Mouse (Mus musculus) heart, postnatal 0 days (tissue): ENCODE data around the gene Xylt1. TPM values are rescaled to one million over a fixed set of nuclear protein-coding genes. Genes with fewer than 3 reads are reported as not detected.

Source experiments
- ATAC-seq: fragments of 200-750 bp; cut with Nextera tagmentation; 2 replicates; pipeline ENCODE4 v1.8.0; 2017; ENCODE audit warnings: low read depth, moderate number of reproducible peaks, moderate library complexity; ENCODE audit not compliant: insufficient read depth
- DNase-seq: peaks from one replicate; pipeline ENCODE4 v3.0.0-alpha.2; 2016; ENCODE audit warnings: low spot score
- H3K27ac ChIP-seq: fragments of 300-500 bp; sonication (generic); 2 replicates; pipeline ENCODE4 v1.5.1; 2014; ENCODE audit warnings: low read depth, mild to moderate bottlenecking
- H3K27me3 ChIP-seq: fragments of 300-500 bp; sonication (generic); 2 replicates; pipeline ENCODE4 v1.6.1; 2014; ENCODE audit warnings: low read length, mixed read lengths; ENCODE audit not compliant: control insufficient read depth, insufficient read depth
- H3K36me3 ChIP-seq: fragments of 300-500 bp; sonication (generic); replicated peaks from 2 replicates; pipeline ENCODE4 v1.6.1; 2014; ENCODE audit warnings: low read length, mixed read lengths; ENCODE audit not compliant: control insufficient read depth, insufficient read depth
- H3K4me1 ChIP-seq: fragments of 300-500 bp; sonication (generic); 2 replicates; pipeline ENCODE4 v1.6.1; 2014; ENCODE audit warnings: antibody characterized with exemption; ENCODE audit not compliant: control insufficient read depth, insufficient read depth
- H3K4me2 ChIP-seq: fragments of 300-500 bp; sonication (generic); 2 replicates; pipeline ENCODE4 v1.6.1; 2014; ENCODE audit warnings: low read depth, mild to moderate bottlenecking, low read length, moderate library complexity
- H3K4me3 ChIP-seq: fragments of 300-500 bp; sonication (generic); 2 replicates; pipeline ENCODE4 v1.5.1; 2014; ENCODE audit warnings: low read depth, low read length
- H3K9ac ChIP-seq: fragments of 300-500 bp; sonication (generic); replicated peaks from 2 replicates; pipeline ENCODE4 v1.6.1; 2014; ENCODE audit warnings: low read depth, low read length, mixed read lengths
- H3K9me3 ChIP-seq: fragments of 300-500 bp; sonication (generic); replicated peaks from 2 replicates; pipeline ENCODE4 v1.6.1; 2016; ENCODE audit warnings: low read length; ENCODE audit not compliant: control insufficient read depth
- CTCF ChIP-seq: IDR thresholded peaks from 2 replicates; pipeline ENCODE4 v1.5.1; 2016; ENCODE audit warnings: antibody characterized with exemption, control low read depth, low read depth
- EP300 ChIP-seq: IDR thresholded peaks from 2 replicates; pipeline ENCODE4 v1.6.1; 2016; ENCODE audit warnings: antibody characterized with exemption, low read depth
- WGBS: fragments of 180-500 bp; shearing (Covaris S2); extraction: QIAGEN DNeasy Blood & Tissue Kit; methylation state at CpG from one replicate; pipeline ENCODE4 v1.1.7; 2014; 5-methylcytosine and 5-hydroxymethylcytosine counted together
- polyA plus RNA-seq: library from polyadenylated mRNA; unstranded; fragments of >200 nt; fragmentation: Nextera tagmentation; extraction: Ambion mirVana; gene quantifications from 2 replicates; pipeline ENCODE4 v1.2.1, GENCODE M21; 2015
- total RNA-seq: library from RNA; depleted of rRNA; stranded (reverse); fragments of >200 nt; gene quantifications from 2 replicates; pipeline ENCODE4 v1.2.3, GENCODE M21; 2014; ENCODE audit warnings: low replicate concordance

Gene Xylt1
- total and polyA plus RNA-seq, 2 experiments from 2014 or later, result 0.36 to 8.9 TPM

GRCm38 (mm10) chr7:117502415-117502814 is 121.6 kb downstream of the Xylt1 start:
- peaks cover 7% of the 10 kb centered on the region for H3K9me3 ChIP-seq
- no peak overlapping the region for H3K9ac ChIP-seq
- H3K27me3 ChIP-seq, result no peaks in the 10 kb centered on the region
- no peak overlapping the region for H3K27ac ChIP-seq
- ATAC-seq (no peak), DNase-seq (no peak)
- H3K4me1 ChIP-seq, result no peaks in the 10 kb centered on the region
- no peak overlapping the region for H3K4me2 ChIP-seq
- no peak overlapping the region for H3K4me3 ChIP-seq
- no peaks in the 10 kb centered on the region for H3K36me3 ChIP-seq
- WGBS, result 77% methylated on average over 5 of the region's 5 CpGs
- no peak for TF ChIP-seq EP300
- TF ChIP-seq CTCF, result no peak

GRCm38 (mm10) chr7:117503714-117504113 is 122.9 kb downstream of the Xylt1 start:
- H3K4me3 ChIP-seq, result no peak overlapping the region
- no peaks in the 10 kb centered on the region for H3K36me3 ChIP-seq
- H3K9ac ChIP-seq, result no peak overlapping the region
- no peak overlapping the region for H3K27ac ChIP-seq
- DNase-seq, result no peak
- peaks cover 7% of the 10 kb centered on the region for H3K9me3 ChIP-seq
- no peak overlapping the region for H3K4me2 ChIP-seq
- ATAC-seq, result no peak
- TF ChIP-seq EP300 (no peak), CTCF (no peak)
- 68% methylated on average over 9 of the region's 9 CpGs for WGBS
- no peaks in the 10 kb centered on the region for H3K27me3 ChIP-seq
- no peaks in the 10 kb centered on the region; the same call in 1 of the 2 replicates for H3K4me1 ChIP-seq

GRCm38 (mm10) chr7:117505791-117506190 is 125.0 kb downstream of the Xylt1 start:
- Histone ChIP-seq H3K9ac (no peak overlapping the region), H3K36me3 (no peaks in the 10 kb centered on the region), H3K4me3 (no peak overlapping the region), H3K27me3 (no peaks in the 10 kb centered on the region), H3K4me1 (no peaks in the 10 kb centered on the region; the same call in 1 of the 2 replicates), H3K4me2 (no peak overlapping the region), H3K9me3 (peaks cover 7% of the 10 kb centered on the region), H3K27ac (no peak overlapping the region)
- no peak for ATAC-seq
- WGBS, result 83% methylated on average over 3 of the region's 3 CpGs
- DNase-seq, result no peak
- TF ChIP-seq CTCF, result no peak
- no peak for TF ChIP-seq EP300

GRCm38 (mm10) chr7:117507351-117507750 is 126.6 kb downstream of the Xylt1 start:
- Histone ChIP-seq H3K4me1 (no peaks in the 10 kb centered on the region; the same call in 1 of the 2 replicates), H3K9me3 (no peaks in the 10 kb centered on the region), H3K4me3 (no peak overlapping the region), H3K36me3 (no peaks in the 10 kb centered on the region), H3K4me2 (no peak overlapping the region), H3K27ac (no peak overlapping the region), H3K27me3 (no peaks in the 10 kb centered on the region), H3K9ac (no peak overlapping the region)
- ATAC-seq (no peak), DNase-seq (no peak)
- 89% methylated on average over 10 of the region's 10 CpGs for WGBS
- TF ChIP-seq EP300 (no peak), CTCF (no peak)

GRCm38 (mm10) chr7:117508090-117508489 is 127.3 kb downstream of the Xylt1 start:
- H3K27ac ChIP-seq, result no peak overlapping the region
- H3K4me2 ChIP-seq, result no peak overlapping the region
- 57% methylated on average over 8 of the region's 8 CpGs for WGBS
- H3K4me1 ChIP-seq, result no peaks in the 10 kb centered on the region; the same call in 1 of the 2 replicates
- H3K9ac ChIP-seq, result no peak overlapping the region
- no peaks in the 10 kb centered on the region for H3K27me3 ChIP-seq
- no peaks in the 10 kb centered on the region for H3K36me3 ChIP-seq
- no peak overlapping the region for H3K4me3 ChIP-seq
- no peaks in the 10 kb centered on the region for H3K9me3 ChIP-seq
- ATAC-seq, result no peak
- TF ChIP-seq EP300 (no peak), CTCF (no peak)
- DNase-seq, result no peak

GRCm38 (mm10) chr7:117510113-117510512 is 129.3 kb downstream of the Xylt1 start:
- DNase-seq (no peak), ATAC-seq (no peak; the same call in 1 of the 2 replicates)
- Histone ChIP-seq H3K27ac (no peak overlapping the region), H3K27me3 (no peaks in the 10 kb centered on the region), H3K4me1 (no peaks in the 10 kb centered on the region; the same call in 1 of the 2 replicates), H3K9ac (no peak overlapping the region), H3K36me3 (no peaks in the 10 kb centered on the region), H3K4me2 (no peak overlapping the region), H3K9me3 (no peaks in the 10 kb centered on the region), H3K4me3 (no peak overlapping the region)
- TF ChIP-seq EP300 (no peak), CTCF (no peak)
- WGBS, result 86% methylated on average over 2 of the region's 2 CpGs
